Mouse (Mus musculus): Measurements from ENCODE around the gene Mus81. TPM values are rescaled to one million over a fixed set of nuclear protein-coding genes. Genes with fewer than 3 reads are reported as not detected.

Gene Mus81
- total and polyA plus RNA-seq, 3 experiments = 18.6 to 38.6 (median 21.6) TPM

GRCm38 (mm10) chr19:5511074-5511632 lies 23.0 kb upstream of the Mus81 start:
- Histone ChIP-seq H3K79me2 (replicated peaks; ENCODE audit: control insufficient read depth, insufficient read depth, low read length) (no peaks in the 10 kb centered on the region), H3K36me3 (ENCODE audit: control insufficient read depth, insufficient read depth, low read length) (no peaks in the 10 kb centered on the region), H3K27me3 (ENCODE audit: control insufficient read depth, insufficient read depth, low read length) (no peaks in the 10 kb centered on the region), H3K27ac (peak overlapping the region; percentile 74), H3K9ac (ENCODE audit: low read depth, low read length) (peak overlapping the region; percentile 63), H3K4me3 (peak overlapping the region; percentile 80), H3K4me1 (ENCODE audit: control insufficient read depth, insufficient read depth, low read length) (peaks cover 6% of the 10 kb centered on the region)
- no peak for DNase-seq
- 35% methylated on average over 14 of the region's 15 CpGs for WGBS
- TF ChIP-seq EP300 (IDR thresholded peaks at IDR 0.05; ENCODE audit: insufficient read depth, low read depth, low read length) (no peak), CTCF (IDR thresholded peaks at IDR 0.05) (no peak), POLR2A (IDR thresholded peaks at IDR 0.05; ENCODE audit: insufficient read depth, low read depth, low read length) (no peak)
- intact Hi-C loops (cut with DNase I) = loop anchor here (2.0 kb wide), 1 partner anchor 20 kb away; the partner anchor contains the start of gene Cfl1

- peaks cover 6% of the 10 kb centered on the region for H3K4me1 ChIP-seq (ENCODE audit: control insufficient read depth, insufficient read depth, low read length)
- H3K36me3 ChIP-seq (ENCODE audit: control insufficient read depth, insufficient read depth, low read length) = no peaks in the 10 kb centered on the region
- intact Hi-C loops (cut with DNase I) = loop anchor here (2.0 kb wide), 1 partner anchor 20 kb away; the partner anchor contains the start of gene Cfl1
Measured at GRCm38 (mm10) chr19:5510031-5511026, 22.1 kb upstream of the Mus81 start, which contains the start of gene Snx32. Gene Snx32 (minus strand): TSS chr19:5510538.

GRCm38 (mm10) chr19:5503687-5504086 lies 15.5 kb upstream of the Mus81 start, which contains the start of gene 1700020D05Rik:
Gene 1700020D05Rik (minus strand): TSS chr19:5503787.
- TF ChIP-seq POLR2A (IDR thresholded peaks at IDR 0.05; ENCODE audit: insufficient read depth, low read depth, low read length) = no peak
- TF ChIP-seq CTCF (IDR thresholded peaks at IDR 0.05) = no peak
- TF ChIP-seq EP300 (IDR thresholded peaks at IDR 0.05; ENCODE audit: insufficient read depth, low read depth, low read length) = no peak
- WGBS = 64% methylated on average over 17 of the region's 17 CpGs
- H3K79me2 ChIP-seq (replicated peaks; ENCODE audit: control insufficient read depth, insufficient read depth, low read length) = no peaks in the 10 kb centered on the region
- no peaks in the 10 kb centered on the region for H3K4me1 ChIP-seq (ENCODE audit: control insufficient read depth, insufficient read depth, low read length)
- intact Hi-C loops (cut with DNase I) = no loop called here
- H3K9ac ChIP-seq (ENCODE audit: low read depth, low read length) = no peak within 1 kb of the TSS
- no peak within 1 kb of the TSS for H3K27ac ChIP-seq
- H3K27me3 ChIP-seq (ENCODE audit: control insufficient read depth, insufficient read depth, low read length) = no peaks in the 10 kb centered on the region
- no peaks in the 10 kb centered on the region for H3K36me3 ChIP-seq (ENCODE audit: control insufficient read depth, insufficient read depth, low read length)
- no peak within 1 kb of the TSS for H3K4me3 ChIP-seq
- DNase-seq = no peak

More at GRCm38 (mm10) chr19:5510031-5511026, 22.1 kb upstream of the Mus81 start, which contains the start of gene Snx32:
- Histone ChIP-seq H3K27ac (peak within 1 kb of the TSS; percentile 74), H3K9ac (ENCODE audit: low read depth, low read length) (peak within 1 kb of the TSS; percentile 63), H3K79me2 (replicated peaks; ENCODE audit: control insufficient read depth, insufficient read depth, low read length) (no peaks in the 10 kb centered on the region), H3K4me3 (peak within 1 kb of the TSS; percentile 80), H3K27me3 (ENCODE audit: control insufficient read depth, insufficient read depth, low read length) (no peaks in the 10 kb centered on the region)
- 1% methylated on average over 46 of the region's 47 CpGs for WGBS
- DNase-seq = peak; percentile 95 to 98
- TF ChIP-seq EP300 (IDR thresholded peaks at IDR 0.05; ENCODE audit: insufficient read depth, low read depth, low read length) (0 out of 2 replicates have a peak, but pooled peaks have one; percentile 14), POLR2A (IDR thresholded peaks at IDR 0.05; ENCODE audit: insufficient read depth, low read depth, low read length) (peak; percentile 74), CTCF (IDR thresholded peaks at IDR 0.05) (peak; percentile 53)

GRCm38 (mm10) chr19:5500330-5500875 lies 12.2 kb upstream of the Mus81 start:
- no peak overlapping the region for H3K9ac ChIP-seq (ENCODE audit: low read depth, low read length)
- no peaks in the 10 kb centered on the region for H3K36me3 ChIP-seq (ENCODE audit: control insufficient read depth, insufficient read depth, low read length)
- H3K4me1 ChIP-seq (ENCODE audit: control insufficient read depth, insufficient read depth, low read length) = no peaks in the 10 kb centered on the region
- H3K27ac ChIP-seq = no peak overlapping the region
- WGBS = 61% methylated on average over 2 of the region's 2 CpGs
- H3K27me3 ChIP-seq (ENCODE audit: control insufficient read depth, insufficient read depth, low read length) = no peaks in the 10 kb centered on the region
- H3K4me3 ChIP-seq = no peak overlapping the region
- intact Hi-C loops (cut with DNase I) = no loop called here
- no peak for DNase-seq
- no peaks in the 10 kb centered on the region for H3K79me2 ChIP-seq (replicated peaks; ENCODE audit: control insufficient read depth, insufficient read depth, low read length)
- TF ChIP-seq CTCF (IDR thresholded peaks at IDR 0.05) (no peak), EP300 (IDR thresholded peaks at IDR 0.05; ENCODE audit: insufficient read depth, low read depth, low read length) (no peak), POLR2A (IDR thresholded peaks at IDR 0.05; ENCODE audit: insufficient read depth, low read depth, low read length) (no peak)

GRCm38 (mm10) chr19:5496052-5496370 lies 7.8 kb upstream of the Mus81 start:
- peaks cover 14% of the 10 kb centered on the region for H3K36me3 ChIP-seq (ENCODE audit: control insufficient read depth, insufficient read depth, low read length)

More at GRCm38 (mm10) chr19:5496052-5496370, 7.8 kb upstream of the Mus81 start:
- no peak overlapping the region for H3K4me3 ChIP-seq
- no peaks in the 10 kb centered on the region for H3K4me1 ChIP-seq (ENCODE audit: control insufficient read depth, insufficient read depth, low read length)
- H3K9ac ChIP-seq (ENCODE audit: low read depth, low read length) = no peak overlapping the region
- intact Hi-C loops (cut with DNase I) = no loop called here
- no peaks in the 10 kb centered on the region for H3K27me3 ChIP-seq (ENCODE audit: control insufficient read depth, insufficient read depth, low read length)
- WGBS = 83% methylated on average over 16 of the region's 16 CpGs
- TF ChIP-seq POLR2A (IDR thresholded peaks at IDR 0.05; ENCODE audit: insufficient read depth, low read depth, low read length) (no peak), EP300 (IDR thresholded peaks at IDR 0.05; ENCODE audit: insufficient read depth, low read depth, low read length) (no peak), CTCF (IDR thresholded peaks at IDR 0.05) (no peak)
- 0 out of 2 replicates have a peak, but pooled peaks cover 5% of the 10 kb centered on the region for H3K79me2 ChIP-seq (replicated peaks; ENCODE audit: control insufficient read depth, insufficient read depth, low read length)
- DNase-seq = peak in 1 of 2 experiments; percentile 21
- no peak overlapping the region for H3K27ac ChIP-seq
